Mouse (Mus musculus) left cerebral cortex, adult 9 months (tissue): Measurements from ENCODE around the gene Magohb.

Experiments
- DNase-seq, 2 experiments: peaks; one replicate each; pipeline ENCODE4 v3.0.0; 2022; ENCODE audit warnings: low spot score in 2 of 2

Magohb gene

DNA sequence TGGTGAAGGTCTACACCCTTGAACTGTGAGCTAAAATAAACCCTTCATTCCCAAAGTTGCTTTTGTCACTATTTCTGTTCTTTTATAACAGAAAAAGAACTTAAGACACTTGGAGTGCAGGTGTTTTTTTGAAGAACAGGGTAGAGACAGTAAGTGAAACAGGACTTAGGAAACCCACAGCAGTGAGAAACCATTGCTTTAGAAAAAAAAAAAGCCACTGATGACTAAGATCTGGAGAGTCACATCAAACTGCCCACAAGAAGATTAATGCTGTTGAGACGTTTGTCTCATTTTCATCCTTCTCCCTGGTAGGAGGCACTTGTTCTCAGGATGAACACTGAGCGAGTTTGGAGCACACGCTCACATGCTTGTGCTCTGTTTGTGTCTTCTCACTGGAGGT, 31.0 kb downstream of the Magohb start:
- no peak for DNase-seq

DNA sequence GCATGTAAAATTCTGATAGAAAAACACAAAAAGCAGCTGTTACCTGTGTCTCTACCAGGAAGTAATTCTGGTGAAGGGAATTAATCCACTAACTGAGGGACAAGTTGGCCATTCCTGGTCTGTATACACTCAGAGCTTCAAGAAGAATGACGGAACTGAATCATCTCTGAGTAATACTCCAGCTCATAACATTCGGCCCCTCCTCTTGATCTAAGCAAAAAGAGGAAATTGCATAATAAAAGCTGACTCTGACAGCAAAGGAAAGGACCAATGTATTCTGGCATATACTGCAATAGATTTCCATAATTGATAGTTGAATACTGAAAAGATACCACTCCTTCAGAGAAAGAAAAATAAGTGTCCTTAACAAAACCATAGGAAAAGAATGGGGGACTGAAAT, 45.8 kb downstream of the Magohb start, which contains the start of gene Klra2:
Gene Klra2 (minus strand): TSS at position 157 of the 400 bp plus-strand sequence.
- no peak for DNase-seq

DNA sequence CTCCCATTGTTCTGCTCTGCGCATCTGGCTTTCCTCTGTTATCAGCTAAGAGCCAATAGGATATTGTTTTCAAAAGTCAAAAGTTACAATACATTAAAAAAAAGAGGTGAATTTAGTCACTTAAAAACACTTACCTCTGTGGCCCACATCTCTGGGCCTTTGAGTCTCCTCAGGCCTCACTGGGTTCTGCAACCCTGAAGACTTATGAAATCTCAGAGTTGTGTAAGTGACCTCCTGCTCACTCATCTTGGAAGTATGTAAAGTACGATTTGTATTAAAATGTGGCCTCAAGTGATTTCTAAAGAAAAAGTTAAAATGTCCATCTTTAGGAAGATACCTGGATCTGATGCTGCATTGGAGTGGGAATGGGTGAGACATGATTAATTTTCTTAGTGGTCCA, 48.0 kb downstream of the Magohb start:
- no peak for DNase-seq
